Mouse (Mus musculus): ENCODE results near the gene Gldc. TPM values are rescaled to one million over a fixed set of nuclear protein-coding genes. Genes with fewer than 3 reads are reported as not detected.
"Not testable (repeated sequence)": the region's sequence is repeated elsewhere in the genome, so short reads cannot be mapped to it uniquely, and the experiment has no call there.

Gldc gene
- polyA plus RNA-seq (2015; fragmentation: Nextera tagmentation; extraction: Ambion mirVana): 5.3 and 6.6 TPM in 2 replicates

GRCm38 (mm10) chr19:30174919-30175571 is at the start of gene Gldc:
TSS of gene Gldc (minus strand) at chr19:30175429.
- H3K27ac ChIP-seq (replicated peaks): no peak within 1 kb of the TSS
- peak within 1 kb of the TSS; percentile 97 for H3K4me2 ChIP-seq (replicated peaks)
- peak; percentile 81 for ATAC-seq (ENCODE audit: insufficient number of reproducible peaks, low FRiP score, low TSS enrichment, low read depth)
- H3K36me3 ChIP-seq: no peaks in the 10 kb centered on the region
- peak within 1 kb of the TSS; percentile 51 for H3K4me3 ChIP-seq (replicated peaks)
- 0 out of 2 replicates have a peak, but pooled peaks cover 4% of the 10 kb centered on the region for H3K9me3 ChIP-seq (replicated peaks)
- peak within 1 kb of the TSS; percentile 18; the same call in 1 of the 2 replicates for H3K9ac ChIP-seq
- H3K27me3 ChIP-seq: peaks cover 30% of the 10 kb centered on the region
- under 1% methylated on average over 53 of the region's 53 CpGs for WGBS
- peaks cover 15% of the 10 kb centered on the region for H3K4me1 ChIP-seq

- not testable (repeated sequence) for H3K4me1 ChIP-seq; H3K27ac ChIP-seq (replicated peaks); H3K27me3 ChIP-seq; H3K9me3 ChIP-seq (replicated peaks); H3K4me2 ChIP-seq (replicated peaks); ATAC-seq (ENCODE audit: insufficient number of reproducible peaks, low FRiP score, low TSS enrichment, low read depth); H3K9ac ChIP-seq; H3K4me3 ChIP-seq (replicated peaks); H3K36me3 ChIP-seq
- 72% methylated on average over 8 of the region's 8 CpGs for WGBS
Measured at GRCm38 (mm10) chr19:30222593-30222992, 47.4 kb upstream of the Gldc start.

- Histone ChIP-seq H3K27ac (replicated peaks) (no peak overlapping the region), H3K4me3 (replicated peaks) (no peak overlapping the region), H3K4me1 (no peaks in the 10 kb centered on the region), H3K27me3 (no peaks in the 10 kb centered on the region), H3K9ac (no peak overlapping the region), H3K36me3 (no peaks in the 10 kb centered on the region), H3K4me2 (replicated peaks) (no peak overlapping the region), H3K9me3 (replicated peaks) (no peaks in the 10 kb centered on the region)
- ATAC-seq (ENCODE audit: insufficient number of reproducible peaks, low FRiP score, low TSS enrichment, low read depth): no peak
- WGBS: 19% methylated on average over 7 of the region's 7 CpGs
Measured at GRCm38 (mm10) chr19:30217335-30217734, 42.1 kb upstream of the Gldc start.

GRCm38 (mm10) chr19:30216186-30216585 is 41.0 kb upstream of the Gldc start:
- Histone ChIP-seq H3K4me2 (replicated peaks) (no peak overlapping the region), H3K4me3 (replicated peaks) (no peak overlapping the region), H3K9ac (no peak overlapping the region), H3K36me3 (no peaks in the 10 kb centered on the region), H3K9me3 (replicated peaks) (no peaks in the 10 kb centered on the region), H3K4me1 (no peaks in the 10 kb centered on the region), H3K27ac (replicated peaks) (no peak overlapping the region), H3K27me3 (no peaks in the 10 kb centered on the region)
- no peak for ATAC-seq (ENCODE audit: insufficient number of reproducible peaks, low FRiP score, low TSS enrichment, low read depth)
- WGBS: 73% methylated on average over 4 of the region's 4 CpGs

GRCm38 (mm10) chr19:30215736-30216135 is 40.5 kb upstream of the Gldc start:
- not testable (repeated sequence) for H3K27me3 ChIP-seq; H3K4me1 ChIP-seq; H3K36me3 ChIP-seq; H3K9ac ChIP-seq; H3K27ac ChIP-seq (replicated peaks); H3K4me3 ChIP-seq (replicated peaks); H3K4me2 ChIP-seq (replicated peaks); ATAC-seq (ENCODE audit: insufficient number of reproducible peaks, low FRiP score, low TSS enrichment, low read depth); H3K9me3 ChIP-seq (replicated peaks)
- WGBS: 66% methylated on average over 2 of the region's 2 CpGs

GRCm38 (mm10) chr19:30214026-30214425 is 38.8 kb upstream of the Gldc start:
- Histone ChIP-seq H3K4me2 (replicated peaks) (no peak overlapping the region), H3K9ac (no peak overlapping the region), H3K4me3 (replicated peaks) (no peak overlapping the region), H3K27me3 (no peaks in the 10 kb centered on the region), H3K9me3 (replicated peaks) (no peaks in the 10 kb centered on the region), H3K27ac (replicated peaks) (no peak overlapping the region), H3K4me1 (no peaks in the 10 kb centered on the region), H3K36me3 (no peaks in the 10 kb centered on the region)
- ATAC-seq (ENCODE audit: insufficient number of reproducible peaks, low FRiP score, low TSS enrichment, low read depth): no peak
- 17% methylated on average over 1 of the region's 2 CpGs for WGBS

GRCm38 (mm10) chr19:30209006-30209405 is 33.8 kb upstream of the Gldc start:
- WGBS: 78% methylated on average over 8 of the region's 8 CpGs
- H3K4me3 ChIP-seq (replicated peaks); H3K9ac ChIP-seq; H3K4me2 ChIP-seq (replicated peaks); H3K9me3 ChIP-seq (replicated peaks); H3K4me1 ChIP-seq; H3K27me3 ChIP-seq; ATAC-seq (ENCODE audit: insufficient number of reproducible peaks, low FRiP score, low TSS enrichment, low read depth); H3K27ac ChIP-seq (replicated peaks); H3K36me3 ChIP-seq: not testable (repeated sequence)

GRCm38 (mm10) chr19:30206981-30207380 is 31.8 kb upstream of the Gldc start:
- H3K9ac ChIP-seq: no peak overlapping the region
- no peaks in the 10 kb centered on the region for H3K27me3 ChIP-seq
- no peak overlapping the region for H3K27ac ChIP-seq (replicated peaks)
- no peaks in the 10 kb centered on the region for H3K4me1 ChIP-seq
- no peaks in the 10 kb centered on the region for H3K9me3 ChIP-seq (replicated peaks)
- no peak overlapping the region for H3K4me3 ChIP-seq (replicated peaks)
- H3K36me3 ChIP-seq: no peaks in the 10 kb centered on the region
- ATAC-seq (ENCODE audit: insufficient number of reproducible peaks, low FRiP score, low TSS enrichment, low read depth): no peak
- WGBS: 82% methylated on average over 1 of the region's 1 CpGs
- no peak overlapping the region for H3K4me2 ChIP-seq (replicated peaks)

- Histone ChIP-seq H3K9me3 (replicated peaks) (no peaks in the 10 kb centered on the region), H3K4me1 (no peaks in the 10 kb centered on the region), H3K27me3 (no peaks in the 10 kb centered on the region), H3K36me3 (no peaks in the 10 kb centered on the region), H3K4me2 (replicated peaks) (no peak overlapping the region), H3K27ac (replicated peaks) (no peak overlapping the region), H3K9ac (no peak overlapping the region), H3K4me3 (replicated peaks) (no peak overlapping the region)
- 83% methylated on average over 4 of the region's 4 CpGs for WGBS
- no peak for ATAC-seq (ENCODE audit: insufficient number of reproducible peaks, low FRiP score, low TSS enrichment, low read depth)
Measured at GRCm38 (mm10) chr19:30205874-30206273, 30.6 kb upstream of the Gldc start.

- no peaks in the 10 kb centered on the region for H3K9me3 ChIP-seq (replicated peaks)
- 18% methylated on average over 12 of the region's 12 CpGs for WGBS
- ATAC-seq (ENCODE audit: insufficient number of reproducible peaks, low FRiP score, low TSS enrichment, low read depth): no peak; the same call in 1 of the 2 replicates
Measured at GRCm38 (mm10) chr19:30205159-30205816, 30.1 kb upstream of the Gldc start.

GRCm38 (mm10) chr19:30202177-30202576 is 26.9 kb upstream of the Gldc start:
- Histone ChIP-seq H3K9ac (no peak overlapping the region), H3K4me3 (replicated peaks) (no peak overlapping the region), H3K4me2 (replicated peaks) (no peak overlapping the region), H3K9me3 (replicated peaks) (no peaks in the 10 kb centered on the region), H3K4me1 (no peaks in the 10 kb centered on the region), H3K27ac (replicated peaks) (no peak overlapping the region), H3K27me3 (no peaks in the 10 kb centered on the region), H3K36me3 (no peaks in the 10 kb centered on the region)
- WGBS: 77% methylated on average over 7 of the region's 7 CpGs
- no peak for ATAC-seq (ENCODE audit: insufficient number of reproducible peaks, low FRiP score, low TSS enrichment, low read depth)

More at GRCm38 (mm10) chr19:30205159-30205816, 30.1 kb upstream of the Gldc start:
- no peaks in the 10 kb centered on the region for H3K4me1 ChIP-seq
- H3K27ac ChIP-seq (replicated peaks): no peak overlapping the region
- no peaks in the 10 kb centered on the region for H3K36me3 ChIP-seq
- H3K4me3 ChIP-seq (replicated peaks): no peak overlapping the region
- no peaks in the 10 kb centered on the region for H3K27me3 ChIP-seq
- no peak overlapping the region for H3K9ac ChIP-seq
- H3K4me2 ChIP-seq (replicated peaks): no peak overlapping the region

GRCm38 (mm10) chr19:30194999-30195398 is 19.8 kb upstream of the Gldc start:
- ATAC-seq (ENCODE audit: insufficient number of reproducible peaks, low FRiP score, low TSS enrichment, low read depth): no peak
- no peaks in the 10 kb centered on the region for H3K9me3 ChIP-seq (replicated peaks)
- H3K4me1 ChIP-seq: no peaks in the 10 kb centered on the region
- H3K27ac ChIP-seq (replicated peaks): no peak overlapping the region
- no peak overlapping the region for H3K4me3 ChIP-seq (replicated peaks)
- H3K4me2 ChIP-seq (replicated peaks): no peak overlapping the region
- WGBS: 86% methylated on average over 6 of the region's 6 CpGs
- no peaks in the 10 kb centered on the region for H3K27me3 ChIP-seq
- H3K9ac ChIP-seq: no peak overlapping the region
- H3K36me3 ChIP-seq: no peaks in the 10 kb centered on the region
